Mouse (Mus musculus): ENCODE data around the gene Naxe. TPM values are rescaled to one million over a fixed set of nuclear protein-coding genes. Genes with fewer than 3 reads are reported as not detected.

Gene Naxe
- total RNA-seq, 1 experiment from 2014 or later, result 15.7 TPM

Other genes starting within 250 kb of the Naxe start
- 6.5 to 33.3 TPM (median 10.7 TPM) in 3 replicates for gene Pear1, start 234.2 kb downstream of the Naxe start, total RNA-seq (2017)
- 64.0 to 201 TPM (median 71.7 TPM) in 3 replicates for gene Sh2d2a, start 211.7 kb downstream of the Naxe start, total RNA-seq (2017)
- gene Prcc, start 172.9 kb downstream of the Naxe start, total RNA-seq (2017), result 18.4 to 35.5 TPM (median 22.3 TPM) in 3 replicates
- 64.5 to 128 TPM (median 77.2 TPM) in 3 replicates for gene Hdgf, start 152.2 kb downstream of the Naxe start, total RNA-seq (2017)
- gene Mrpl24, start 139.0 kb downstream of the Naxe start, total RNA-seq (2017), result 149 to 161 TPM (median 154 TPM) in 3 replicates
- gene Isg20l2, start 128.2 kb downstream of the Naxe start, total RNA-seq (2017), result 33.3 to 49.0 TPM (median 35.4 TPM) in 3 replicates
- 12.9 to 20.5 TPM (median 16.9 TPM) in 3 replicates for gene Rrnad1, start 127.8 kb downstream of the Naxe start, total RNA-seq (2017)
- not detected in 3 replicates for gene Crabp2, start 109.8 kb downstream of the Naxe start, total RNA-seq (2017)
- 0.58 to 2.0 TPM (median 1.6 TPM) in 3 replicates for gene Nes, start 87.4 kb downstream of the Naxe start, total RNA-seq (2017)
- gene Bcan, start 58.3 kb downstream of the Naxe start, total RNA-seq (2017), result not detected in 3 replicates
- not detected in 3 replicates for gene Hapln2, start 30.9 kb downstream of the Naxe start, total RNA-seq (2017)
- gene Gpatch4, start 15.4 kb downstream of the Naxe start, total RNA-seq (2017), result 3.8 to 10.5 TPM (median 4.8 TPM) in 3 replicates
- not detected in 3 replicates for gene Ttc24, start 19.8 kb upstream of the Naxe start, total RNA-seq (2017)
- gene Iqgap3, start 23.5 kb upstream of the Naxe start, total RNA-seq (2017), result not detected in 3 replicates
- 94.8 to 111 TPM (median 99.0 TPM) in 3 replicates for gene Mef2d, start 83.9 kb upstream of the Naxe start, total RNA-seq (2017)
- not detected in 3 replicates for gene Rhbg, start 196.2 kb upstream of the Naxe start, total RNA-seq (2017)
- gene Gm38392, start 228.7 kb upstream of the Naxe start, total RNA-seq (2017), result 0.43 TPM in 1 of 3 replicates, not detected in the others
- 5.1 TPM in 1 of 3 replicates, not detected in the others for gene Tsacc, start 238.5 kb upstream of the Naxe start, total RNA-seq (2017)
- gene Cct3, start 238.6 kb upstream of the Naxe start, total RNA-seq (2017), result 95.0 to 123 TPM (median 105 TPM) in 3 replicates